10 mouse cellular contexts compared by ENCODE assay signal in the genomic region with DNA sequence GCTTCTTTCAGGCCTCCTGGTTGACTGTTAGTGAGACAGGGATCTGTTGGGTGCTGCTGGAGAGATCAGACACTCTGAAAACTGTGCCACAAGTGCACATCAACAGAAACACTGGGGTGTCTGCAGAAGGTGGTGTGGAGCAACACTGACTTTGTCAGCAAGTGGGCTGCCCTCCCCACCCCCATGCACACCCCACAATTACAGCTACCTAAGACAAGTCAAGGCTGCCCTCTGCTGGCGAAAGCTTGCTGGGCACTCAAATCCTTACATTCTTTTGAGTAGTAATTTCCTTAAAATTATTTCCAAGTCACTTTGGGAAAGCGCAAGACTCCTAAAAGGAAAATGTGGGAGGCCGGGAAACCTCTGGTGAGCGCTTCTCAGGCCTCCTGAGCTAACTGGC. TPM values are rescaled to one million over a fixed set of nuclear protein-coding genes. Genes with fewer than 3 reads are reported as not detected.
A peak's percentile ranks its signal among the peaks of the same experiment; 100 is the strongest.
DNase-seq lines count a peak whose midpoint lies in the region; ATAC-seq and TF ChIP-seq lines count a peak whose summit lies in the region.
"Had no signal": no experiment of that assay in that cellular context is flagged by ENCODE, and none has a peak within 500 bp of the region (broad histone marks: within the 10 kb centered on the region; RNA-seq: fewer than 3 reads in every experiment).

No protein-coding gene starts in this region.

- ATAC-seq in heart, postnatal 0 days (ENCODE audit: insufficient read depth, low read depth), result no peak

- H3K36me3 ChIP-seq in heart, adult 2 months (ENCODE audit: control insufficient read depth, insufficient read depth, low read length), result no peaks in the 10 kb centered on the region
- no peaks in the 10 kb centered on the region for H3K36me3 ChIP-seq in heart, postnatal 0 days (replicated peaks; ENCODE audit: control insufficient read depth, insufficient read depth, low read length)
- H3K36me3 ChIP-seq: embryonic facial prominence, embryonic 12.5 days; midbrain, embryonic 12.5 days had no signal

- intact Hi-C loops in heart, adult 2 months (cut with DNase I), result loop anchor here (1.0 to 10.0 kb wide), 2 partner anchors 165 to 521 kb away; partner anchors contain the start of gene Fam209
- intact Hi-C loops in heart, postnatal 25 days (cut with DNase I), result loop anchor here (1.0 to 10.0 kb wide), 2 partner anchors 165 to 1079 kb away; partner anchors contain the start of gene Stx16
- intact Hi-C loops in left cerebral cortex, postnatal 10 days (cut with DNase I), result loop anchor here (1.0 to 5.0 kb wide), 3 partner anchors 91 to 519 kb away; no protein-coding TSS in a partner anchor

- no peak overlapping the region for H3K4me3 ChIP-seq in heart, adult 2 months
- H3K4me3 ChIP-seq in heart, postnatal 0 days (ENCODE audit: low read depth, low read length), result no peak overlapping the region
- H3K4me3 ChIP-seq: embryonic facial prominence, embryonic 12.5 days; midbrain, embryonic 12.5 days had no signal

- H3K79me2 ChIP-seq in heart, adult 2 months (replicated peaks; ENCODE audit: control insufficient read depth, insufficient read depth, low read length), result 0 out of 2 replicates have a peak, but pooled peaks cover 1% of the 10 kb centered on the region

- H3K27me3 ChIP-seq in heart, adult 2 months (ENCODE audit: control insufficient read depth, insufficient read depth, low read length), result no peaks in the 10 kb centered on the region
- no peaks in the 10 kb centered on the region for H3K27me3 ChIP-seq in heart, postnatal 0 days (ENCODE audit: control insufficient read depth, insufficient read depth, low read length)

- TF ChIP-seq POLR2A in heart, adult 2 months (IDR thresholded peaks at IDR 0.05; ENCODE audit: insufficient read depth, low read depth, low read length), result no peak

- WGBS in heart, adult 2 months, result 15% methylated on average over 4 of the region's 4 CpGs
- 17% methylated on average over 4 of the region's 4 CpGs for WGBS in heart, postnatal 0 days

- peaks cover 5% of the 10 kb centered on the region for H3K4me1 ChIP-seq in heart, adult 2 months (ENCODE audit: control insufficient read depth, insufficient read depth, low read length)
- H3K4me1 ChIP-seq in heart, postnatal 0 days (ENCODE audit: control insufficient read depth, insufficient read depth), result peaks cover 5% of the 10 kb centered on the region; the same call in 1 of the 2 replicates

- TF ChIP-seq EP300 in heart, adult 2 months (IDR thresholded peaks at IDR 0.05; ENCODE audit: insufficient read depth, low read depth, low read length), result 0 out of 2 replicates have a peak, but pooled peaks have one; percentile 10
- TF ChIP-seq EP300 in heart, postnatal 0 days (IDR thresholded peaks at IDR 0.05; ENCODE audit: low read depth), result no peak

- H3K9ac ChIP-seq in heart, adult 2 months (ENCODE audit: low read depth, low read length), result no peak overlapping the region
- H3K9ac ChIP-seq in heart, postnatal 0 days (replicated peaks; ENCODE audit: low read depth, low read length), result no peak overlapping the region
- H3K9ac ChIP-seq: embryonic facial prominence, embryonic 12.5 days; midbrain, embryonic 12.5 days had no signal

- no peak overlapping the region for H3K4me2 ChIP-seq in heart, postnatal 0 days (ENCODE audit: low read depth, low read length)
- H3K4me2 ChIP-seq: embryonic facial prominence, embryonic 12.5 days; midbrain, embryonic 12.5 days had no signal

- TF ChIP-seq CTCF in heart, adult 2 months (IDR thresholded peaks at IDR 0.05), result peak; percentile 87
- TF ChIP-seq CTCF in heart, postnatal 0 days (IDR thresholded peaks at IDR 0.05; ENCODE audit: low read depth), result peak; percentile 89

- H3K27ac ChIP-seq in heart, adult 2 months, result no peak overlapping the region
- H3K27ac ChIP-seq in heart, postnatal 0 days (ENCODE audit: low read depth), result no peak overlapping the region
- H3K27ac ChIP-seq: embryonic facial prominence, embryonic 12.5 days; midbrain, embryonic 12.5 days had no signal

- no peaks in the 10 kb centered on the region for H3K9me3 ChIP-seq in heart, postnatal 0 days (replicated peaks; ENCODE audit: control insufficient read depth, low read length)
- H3K9me3 ChIP-seq: embryonic facial prominence, embryonic 12.5 days; midbrain, embryonic 12.5 days had no signal

- DNase-seq in heart, adult 2 months, result peak; percentile 49 to 73
- DNase-seq in heart, postnatal 25 days (ENCODE audit: low spot score), result no peak
- peak; percentile 76 for DNase-seq in ES-CJ7 (ENCODE audit: low read depth, low spot score)
- peak; percentile 64 to 66 for DNase-seq in cerebellum, postnatal 36 days
- DNase-seq in heart, postnatal 0 days (ENCODE audit: low spot score), result no peak
- DNase-seq in left cerebral cortex, postnatal 10 days (ENCODE audit: extremely low spot score in 1 of 2, low spot score in 2 of 2), result peak; percentile 61 to 85
- DNase-seq in retina, adult 2 months (ENCODE audit: low read depth, low spot score), result peak; percentile 23
- DNase-seq in thymus, postnatal 4 days, result peak; percentile 94

RNA-seq across cellular contexts. Expression of gene Rae1, which starts 3.7 kb away (rescaled TPM):
- total RNA-seq in heart, adult 2 months (2021), result 10 to 100 TPM; 22.8 to 23.0 TPM
- 27.8 and 44.8 TPM in 2 replicates for polyA plus RNA-seq in heart, adult 2 months (2012; rRNA removed)
- total RNA-seq in heart, postnatal 25 days (2021), result 10 to 100 TPM; 24.4 to 25.3 TPM
- 80.2 and 83.4 TPM in 2 replicates for total RNA-seq in heart, postnatal 0 days (2014; rRNA removed; ENCODE audit: low replicate concordance)
- 70.5 and 76.7 TPM in 2 replicates for polyA plus RNA-seq in heart, postnatal 0 days (2015; fragmentation: Nextera tagmentation; extraction: Ambion mirVana)
- 10 to 100 TPM; 66.1 to 77.4 TPM for total RNA-seq in left cerebral cortex, postnatal 10 days (2021)

RNA-seq across cellular contexts. Expression of gene Spo11, which starts 18.7 kb away (rescaled TPM):
- total RNA-seq in heart, adult 2 months (2021), result not detected
- polyA plus RNA-seq in heart, adult 2 months (2012; rRNA removed), result 0.14 TPM in 1 of 2 replicates, not detected in the other
- total RNA-seq in heart, postnatal 25 days (2021), result not detected
- 19.1 TPM in 1 of 2 replicates, not detected in the other for total RNA-seq in heart, postnatal 0 days (2014; rRNA removed; ENCODE audit: low replicate concordance)
- polyA plus RNA-seq in heart, postnatal 0 days (2015; fragmentation: Nextera tagmentation; extraction: Ambion mirVana), result 0.18 TPM in 1 of 2 replicates, not detected in the other
- total RNA-seq in left cerebral cortex, postnatal 10 days (2021), result under 1 TPM; 0.39 to 0.49 TPM

RNA-seq across cellular contexts. Expression of gene Rbm38, which starts 24.1 kb away (rescaled TPM):
- 100 to 1,000 TPM; 173 to 203 TPM for total RNA-seq in heart, adult 2 months (2021)
- polyA plus RNA-seq in heart, adult 2 months (2012; rRNA removed), result 342 and 529 TPM in 2 replicates
- total RNA-seq in heart, postnatal 25 days (2021), result 100 to 1,000 TPM; 167 to 223 TPM
- 85.0 and 119 TPM in 2 replicates for total RNA-seq in heart, postnatal 0 days (2014; rRNA removed; ENCODE audit: low replicate concordance)
- polyA plus RNA-seq in heart, postnatal 0 days (2015; fragmentation: Nextera tagmentation; extraction: Ambion mirVana), result 122 and 135 TPM in 2 replicates
- 1 to 10 TPM; 2.7 to 2.8 TPM for total RNA-seq in left cerebral cortex, postnatal 10 days (2021)

RNA-seq across cellular contexts. Expression of gene Bmp7, which starts 56.1 kb away (rescaled TPM):
- under 1 TPM; 0.86 to 0.94 TPM for total RNA-seq in heart, adult 2 months (2021)
- polyA plus RNA-seq in heart, adult 2 months (2012; rRNA removed), result 1.4 and 2.1 TPM in 2 replicates
- total RNA-seq in heart, postnatal 25 days (2021), result 1 to 10 TPM in 1 of 2 experiments, under 1 TPM in 1; 0.83 to 1.6 TPM
- total RNA-seq in heart, postnatal 0 days (2014; rRNA removed; ENCODE audit: low replicate concordance), result 51.3 and 60.3 TPM in 2 replicates
- 11.8 TPM in 2 replicates for polyA plus RNA-seq in heart, postnatal 0 days (2015; fragmentation: Nextera tagmentation; extraction: Ambion mirVana)
- 10 to 100 TPM; 10.3 to 10.7 TPM for total RNA-seq in left cerebral cortex, postnatal 10 days (2021)

Comparison
In these comparisons a context has a peak if more than half of its experiments do, and no peak if none do; other contexts are left out.
1. DNase-seq: peak in heart, adult 2 months (2 of 2), ES-CJ7 (single experiment), cerebellum, postnatal 36 days (2 of 2), left cerebral cortex, postnatal 10 days (2 of 2), retina, adult 2 months (single experiment) and thymus, postnatal 4 days (single experiment); none in heart, postnatal 25 days (single experiment) and heart, postnatal 0 days (single experiment).
2. RNA of gene Rbm38, which starts 24.1 kb away (total RNA-seq): 167 to 223 TPM in heart, postnatal 25 days, 173 to 203 TPM in heart, adult 2 months and 85.0 to 119 TPM in heart, postnatal 0 days; 2.7 to 2.8 TPM in left cerebral cortex, postnatal 10 days; every median in the first group is over 10 times any median in the second.